Mouse (Mus musculus): ENCODE results near the gene Ipo7. TPM values are rescaled to one million over a fixed set of nuclear protein-coding genes. Genes with fewer than 3 reads are reported as not detected.

Ipo7 gene
- polyA plus RNA-seq (2014; fragmentation: Illumina TruSeq; extraction: RNeasy Lipid Tissue Mini Kit (QIAGEN cat#74804); ENCODE audit: low read depth, low replicate concordance) = 117 TPM

GRCm38 (mm10) chr7:110018117-110018630 lies at the start of gene Ipo7:
Ipo7 (plus strand) TSS chr7:110018274.

GRCm38 (mm10) chr7:109986775-109987174 lies 31.3 kb upstream of the Ipo7 start, which contains the start of gene Tmem41b:
Tmem41b (minus strand) TSS chr7:109986929.

GRCm38 (mm10) chr7:110061199-110061751 lies 43.2 kb downstream of the Ipo7 start, which contains the start of gene Zfp143:
Zfp143 (plus strand) TSS chr7:110061217.

Other genes starting within 250 kb of the Ipo7 start
- gene Nrip3, start 236.2 kb upstream of the Ipo7 start, polyA plus RNA-seq (2014; fragmentation: Illumina TruSeq; extraction: RNeasy Lipid Tissue Mini Kit (QIAGEN cat#74804); ENCODE audit: low read depth, low replicate concordance) = not detected
- not detected for gene Scube2, start 152.6 kb upstream of the Ipo7 start, polyA plus RNA-seq (2014; fragmentation: Illumina TruSeq; extraction: RNeasy Lipid Tissue Mini Kit (QIAGEN cat#74804); ENCODE audit: low read depth, low replicate concordance)
- 18.1 TPM for gene Dennd5a, start 57.8 kb upstream of the Ipo7 start, polyA plus RNA-seq (2014; fragmentation: Illumina TruSeq; extraction: RNeasy Lipid Tissue Mini Kit (QIAGEN cat#74804); ENCODE audit: low read depth, low replicate concordance)
- 64.7 TPM for gene Tmem41b, start 31.3 kb upstream of the Ipo7 start, polyA plus RNA-seq (2014; fragmentation: Illumina TruSeq; extraction: RNeasy Lipid Tissue Mini Kit (QIAGEN cat#74804); ENCODE audit: low read depth, low replicate concordance)
- gene Zfp143, start 42.9 kb downstream of the Ipo7 start, polyA plus RNA-seq (2014; fragmentation: Illumina TruSeq; extraction: RNeasy Lipid Tissue Mini Kit (QIAGEN cat#74804); ENCODE audit: low read depth, low replicate concordance) = 7.6 TPM
- 3.4 TPM for gene Wee1, start 103.8 kb downstream of the Ipo7 start, polyA plus RNA-seq (2014; fragmentation: Illumina TruSeq; extraction: RNeasy Lipid Tissue Mini Kit (QIAGEN cat#74804); ENCODE audit: low read depth, low replicate concordance)
- gene Swap70, start 203.4 kb downstream of the Ipo7 start, polyA plus RNA-seq (2014; fragmentation: Illumina TruSeq; extraction: RNeasy Lipid Tissue Mini Kit (QIAGEN cat#74804); ENCODE audit: low read depth, low replicate concordance) = 6.4 TPM

Data from liver, adult 10 weeks (tissue).